Mouse (Mus musculus) limb, embryonic 12.5 days (tissue): Measurements from ENCODE around the gene Sacm1l. TPM values are rescaled to one million over a fixed set of nuclear protein-coding genes. Genes with fewer than 3 reads are reported as not detected.
A peak's percentile ranks its signal among the peaks of the same experiment; 100 is the strongest.

Experiments
- ATAC-seq: fragments of 200-750 bp; cut with Nextera tagmentation; 2 replicates; pipeline ENCODE4 v1.8.0; 2017; ENCODE audit warnings: low read depth, moderate TSS enrichment; ENCODE audit not compliant: insufficient number of reproducible peaks, insufficient read depth, low FRiP score, low TSS enrichment
- H3K27ac ChIP-seq: fragments of 300-500 bp; sonication (generic); 2 replicates; pipeline ENCODE4 v1.5.1; 2016; ENCODE audit warnings: mild to moderate bottlenecking, moderate library complexity
- H3K27me3 ChIP-seq: fragments of 300-500 bp; sonication (generic); 2 replicates; pipeline ENCODE4 v1.6.1; 2016; ENCODE audit warnings: mild to moderate bottlenecking, moderate library complexity
- H3K36me3 ChIP-seq: fragments of 300-500 bp; sonication (generic); 2 replicates; pipeline ENCODE4 v1.6.1; 2016; ENCODE audit warnings: mild to moderate bottlenecking, moderate library complexity
- H3K4me1 ChIP-seq: fragments of 300-500 bp; sonication (generic); replicated peaks from 2 replicates; pipeline ENCODE4 v1.6.1; 2016
- H3K4me2 ChIP-seq: fragments of 300-500 bp; sonication (generic); 2 replicates; pipeline ENCODE4 v1.6.1; 2016; ENCODE audit warnings: mild to moderate bottlenecking, moderate library complexity
- H3K4me3 ChIP-seq: fragments of 300-500 bp; sonication (generic); replicated peaks from 2 replicates; pipeline ENCODE4 v1.5.1; 2016; ENCODE audit warnings: mild to moderate bottlenecking
- H3K9ac ChIP-seq: fragments of 300-500 bp; sonication (generic); replicated peaks from 2 replicates; pipeline ENCODE4 v1.6.1; 2016; ENCODE audit warnings: mild to moderate bottlenecking, moderate library complexity
- H3K9me3 ChIP-seq: fragments of 300-500 bp; sonication (generic); 2 replicates; pipeline ENCODE4 v1.6.1; 2016; ENCODE audit warnings: mild to moderate bottlenecking, moderate library complexity
- WGBS: fragments of 180-500 bp; shearing (Covaris S2); methylation state at CpG from one replicate; pipeline ENCODE4 v1.1.7; 2016; 5-methylcytosine and 5-hydroxymethylcytosine counted together
- polyA plus RNA-seq: library from polyadenylated mRNA; unstranded; fragments of >200 nt; fragmentation: Nextera tagmentation; extraction: Ambion mirVana; gene quantifications from 2 replicates; pipeline ENCODE4 v1.2.1, GENCODE M21; 2016

Gene Sacm1l
- 50.1 and 52.0 TPM in 2 replicates for polyA plus RNA-seq

- peak within 1 kb of the TSS; percentile 71 for H3K4me2 ChIP-seq
- peak within 1 kb of the TSS; percentile 96 for H3K9ac ChIP-seq
- H3K9me3 ChIP-seq = no peaks in the 10 kb centered on the region
- peak within 1 kb of the TSS; percentile 96 for H3K4me3 ChIP-seq
- H3K4me1 ChIP-seq = peaks cover 18% of the 10 kb centered on the region
- peak within 1 kb of the TSS; percentile 95 for H3K27ac ChIP-seq
- H3K36me3 ChIP-seq = no peaks in the 10 kb centered on the region
- H3K27me3 ChIP-seq = no peaks in the 10 kb centered on the region
- WGBS = under 1% methylated on average over 75 of the region's 79 CpGs
- peak; percentile 98 for ATAC-seq
Observed at GRCm38 (mm10) chr9:123529392-123530157, at the start of gene Sacm1l. Sacm1l (plus strand) TSS chr9:123529759.

DNA sequence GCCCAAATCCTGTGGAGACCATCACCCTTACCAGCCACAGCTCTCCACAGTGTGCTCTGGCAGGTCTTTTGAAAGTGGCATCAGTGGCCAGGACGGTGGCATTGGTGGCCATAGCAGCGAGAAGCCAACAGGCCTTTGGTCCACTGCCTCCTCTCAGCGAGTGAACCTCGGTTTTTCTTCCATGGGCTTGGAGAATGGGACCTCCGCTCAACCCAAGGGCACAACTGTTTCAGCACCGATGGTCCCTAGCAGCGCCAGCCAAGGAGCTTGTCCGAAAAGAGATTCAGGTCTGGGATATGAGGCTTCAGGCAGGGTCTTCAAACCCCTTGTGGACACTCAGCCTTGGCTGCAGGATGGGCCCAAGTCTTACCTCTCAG is 49.7 kb upstream of the Sacm1l start:
- Histone ChIP-seq H3K4me1 (peaks cover 52% of the 10 kb centered on the region), H3K4me3 (peak overlapping the region; percentile 69), H3K36me3 (peaks cover 36% of the 10 kb centered on the region), H3K9me3 (no peaks in the 10 kb centered on the region), H3K27ac (no peak overlapping the region), H3K9ac (peak overlapping the region; percentile 79), H3K27me3 (no peaks in the 10 kb centered on the region), H3K4me2 (peak overlapping the region; percentile 83)
- WGBS = 84% methylated on average over 8 of the region's 8 CpGs
- ATAC-seq = no peak

GRCm38 (mm10) chr9:123480253-123480921 is 49.2 kb upstream of the Sacm1l start:
- Histone ChIP-seq H3K27me3 (no peaks in the 10 kb centered on the region), H3K4me3 (peak overlapping the region; percentile 69), H3K4me1 (peaks cover 52% of the 10 kb centered on the region), H3K9ac (peak overlapping the region; percentile 79), H3K9me3 (no peaks in the 10 kb centered on the region), H3K36me3 (peaks cover 41% of the 10 kb centered on the region), H3K27ac (no peak overlapping the region), H3K4me2 (peak overlapping the region; percentile 83)
- no peak for ATAC-seq
- WGBS = 89% methylated on average over 18 of the region's 18 CpGs

- Histone ChIP-seq H3K27me3 (no peaks in the 10 kb centered on the region), H3K4me2 (peak overlapping the region; percentile 83), H3K4me3 (peak overlapping the region; percentile 69), H3K9me3 (no peaks in the 10 kb centered on the region), H3K36me3 (peaks cover 48% of the 10 kb centered on the region), H3K4me1 (peaks cover 53% of the 10 kb centered on the region), H3K27ac (no peak overlapping the region), H3K9ac (no peak overlapping the region)
- whole genome bisulfite sequencing = 70% methylated on average over 7 of the region's 7 CpGs
- ATAC-seq = no peak
Observed at GRCm38 (mm10) chr9:123481136-123481535, 48.4 kb upstream of the Sacm1l start.

- no peak overlapping the region for H3K4me2 ChIP-seq
- peaks cover 63% of the 10 kb centered on the region for H3K36me3 ChIP-seq
- 96% methylated on average over 1 of the region's 1 CpGs for WGBS
- H3K9me3 ChIP-seq = no peaks in the 10 kb centered on the region
- no peak for ATAC-seq
- H3K4me1 ChIP-seq = peaks cover 54% of the 10 kb centered on the region
- H3K4me3 ChIP-seq = no peak overlapping the region
- H3K27me3 ChIP-seq = no peaks in the 10 kb centered on the region
- no peak overlapping the region for H3K9ac ChIP-seq
- no peak overlapping the region for H3K27ac ChIP-seq
Observed at GRCm38 (mm10) chr9:123483598-123483997, 46.0 kb upstream of the Sacm1l start.

DNA sequence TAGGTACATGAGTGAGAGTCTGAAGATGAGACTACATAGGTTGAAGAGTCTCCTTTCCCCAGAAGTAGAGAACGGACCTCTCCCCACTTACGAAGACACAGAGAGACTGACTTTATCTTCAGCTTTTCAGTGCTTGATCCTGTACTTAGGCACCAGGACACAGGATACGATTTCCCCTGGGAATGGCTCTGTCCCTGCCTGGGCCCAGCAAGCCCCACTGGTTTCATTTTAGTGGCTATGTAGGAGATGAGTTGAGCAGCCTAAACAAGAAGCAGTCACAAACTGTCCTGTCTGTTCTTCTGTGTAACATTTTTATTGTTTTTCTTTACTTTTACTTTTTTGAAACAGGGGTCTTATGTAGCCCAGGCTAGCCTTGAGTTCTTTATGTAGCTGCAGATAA is 44.7 kb upstream of the Sacm1l start:
- no peaks in the 10 kb centered on the region for H3K27me3 ChIP-seq
- no peak overlapping the region for H3K4me2 ChIP-seq
- 87% methylated on average over 3 of the region's 3 CpGs for WGBS
- H3K9me3 ChIP-seq = no peaks in the 10 kb centered on the region
- no peak for ATAC-seq
- H3K9ac ChIP-seq = no peak overlapping the region
- H3K36me3 ChIP-seq = peaks cover 66% of the 10 kb centered on the region
- H3K4me1 ChIP-seq = peaks cover 59% of the 10 kb centered on the region
- H3K4me3 ChIP-seq = no peak overlapping the region
- H3K27ac ChIP-seq = no peak overlapping the region

- Histone ChIP-seq H3K27ac (no peak overlapping the region), H3K4me3 (no peak overlapping the region), H3K27me3 (no peaks in the 10 kb centered on the region), H3K9me3 (no peaks in the 10 kb centered on the region), H3K9ac (no peak overlapping the region), H3K4me1 (peaks cover 59% of the 10 kb centered on the region), H3K36me3 (peaks cover 60% of the 10 kb centered on the region), H3K4me2 (no peak overlapping the region)
- no peak for ATAC-seq
- 94% methylated on average over 4 of the region's 4 CpGs for WGBS
Observed at GRCm38 (mm10) chr9:123485561-123485960, 44.0 kb upstream of the Sacm1l start.

DNA sequence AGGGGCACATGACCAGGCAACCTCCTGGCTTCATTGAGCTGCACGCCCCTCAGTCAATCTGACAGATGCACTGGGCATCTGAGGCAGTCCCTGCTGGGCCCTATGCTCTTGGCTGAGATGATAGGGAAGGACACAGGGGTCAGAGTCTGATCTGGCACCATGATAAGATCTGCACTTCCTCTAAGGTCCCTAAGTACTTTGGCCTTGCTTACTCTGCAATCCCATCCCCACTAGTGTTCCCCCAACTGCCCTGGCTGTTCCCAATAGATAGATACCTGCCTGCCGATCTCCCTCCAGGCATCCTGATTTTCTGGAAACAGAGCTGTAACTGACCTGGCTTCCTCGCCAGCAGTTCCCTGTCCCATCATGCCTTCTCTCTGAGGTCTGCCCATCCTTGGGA is 42.9 kb upstream of the Sacm1l start:
- no peaks in the 10 kb centered on the region for H3K27me3 ChIP-seq
- no peaks in the 10 kb centered on the region for H3K9me3 ChIP-seq
- 71% methylated on average over 3 of the region's 3 CpGs for WGBS
- no peak for ATAC-seq
- H3K4me3 ChIP-seq = no peak overlapping the region
- H3K4me2 ChIP-seq = no peak overlapping the region
- no peak overlapping the region for H3K27ac ChIP-seq
- H3K9ac ChIP-seq = no peak overlapping the region
- peaks cover 53% of the 10 kb centered on the region for H3K36me3 ChIP-seq
- H3K4me1 ChIP-seq = peaks cover 56% of the 10 kb centered on the region

GRCm38 (mm10) chr9:123489073-123489472 is 40.5 kb upstream of the Sacm1l start:
- H3K9me3 ChIP-seq = no peaks in the 10 kb centered on the region

DNA sequence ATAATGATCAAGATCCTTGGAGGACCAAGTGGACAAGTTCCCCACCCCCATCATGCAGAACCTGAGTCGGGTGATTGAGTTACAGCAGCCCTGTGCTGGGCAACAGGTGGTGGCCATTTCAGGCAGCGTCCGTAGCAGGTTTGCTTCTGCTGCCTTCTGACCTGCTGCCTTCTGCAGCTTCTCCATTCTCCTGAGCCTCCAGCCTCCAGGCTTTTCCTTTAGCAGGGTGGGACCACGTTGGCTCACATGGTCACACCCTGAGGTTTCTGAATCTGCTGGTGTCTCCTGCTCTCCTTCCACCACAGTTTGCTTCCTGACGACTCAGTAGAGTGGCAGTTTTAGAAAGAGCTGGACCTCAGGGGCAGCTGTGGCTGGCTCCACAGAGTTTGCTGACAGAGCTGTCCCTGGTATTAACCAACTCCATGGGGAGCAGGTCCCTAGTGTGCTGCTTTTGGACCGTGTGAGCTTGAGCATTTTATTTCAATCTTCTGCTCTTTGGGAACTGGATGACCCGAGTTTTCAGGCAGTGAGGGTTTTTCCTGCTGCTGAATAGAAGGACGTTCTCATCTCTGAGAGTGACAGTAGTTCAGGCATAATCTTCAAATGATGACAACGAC is 39.7 kb upstream of the Sacm1l start:
- WGBS = 63% methylated on average over 9 of the region's 9 CpGs
- Histone ChIP-seq H3K4me3 (no peak overlapping the region), H3K27me3 (no peaks in the 10 kb centered on the region), H3K9ac (no peak overlapping the region), H3K36me3 (peaks cover 31% of the 10 kb centered on the region), H3K9me3 (no peaks in the 10 kb centered on the region), H3K27ac (0 out of 2 replicates have a peak overlapping the region, but pooled peaks have one; percentile 7), H3K4me2 (no peak overlapping the region), H3K4me1 (peaks cover 45% of the 10 kb centered on the region)
- peak; percentile 22; the same call in 1 of the 2 replicates for ATAC-seq

More at GRCm38 (mm10) chr9:123489073-123489472, 40.5 kb upstream of the Sacm1l start:
- Histone ChIP-seq H3K27me3 (no peaks in the 10 kb centered on the region), H3K36me3 (peaks cover 38% of the 10 kb centered on the region), H3K4me1 (peaks cover 45% of the 10 kb centered on the region), H3K4me2 (no peak overlapping the region), H3K27ac (no peak overlapping the region), H3K4me3 (no peak overlapping the region), H3K9ac (no peak overlapping the region)
- WGBS = 86% methylated on average over 2 of the region's 2 CpGs
- ATAC-seq = no peak

DNA sequence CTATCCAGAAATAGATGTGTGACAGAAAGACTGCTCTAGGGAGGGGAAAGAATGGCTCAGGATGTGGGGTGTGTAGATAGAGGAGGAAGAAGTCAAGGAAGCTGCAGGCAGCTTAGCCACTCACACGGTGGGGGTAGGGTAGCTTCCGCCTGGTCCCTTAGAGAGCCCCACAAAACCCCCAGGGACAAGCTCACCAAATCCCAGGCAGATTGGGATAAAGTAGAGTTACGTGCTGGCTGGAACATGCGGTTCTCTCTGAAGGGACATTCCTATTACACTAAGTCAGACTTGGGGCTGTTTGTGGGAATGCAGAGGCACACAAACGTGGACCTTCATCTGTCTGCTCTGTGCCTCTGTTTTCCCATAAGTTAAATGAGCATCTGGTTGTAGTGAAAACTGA is 38.6 kb upstream of the Sacm1l start:
- 67% methylated on average over 5 of the region's 5 CpGs for WGBS
- Histone ChIP-seq H3K9ac (no peak overlapping the region), H3K4me3 (no peak overlapping the region), H3K36me3 (peaks cover 20% of the 10 kb centered on the region; the same call in 1 of the 2 replicates), H3K27ac (peak overlapping the region; percentile 42; the same call in 1 of the 2 replicates), H3K4me2 (no peak overlapping the region), H3K27me3 (no peaks in the 10 kb centered on the region), H3K4me1 (peaks cover 53% of the 10 kb centered on the region), H3K9me3 (no peaks in the 10 kb centered on the region)
- ATAC-seq = no peak
